Mouse (Mus musculus): ENCODE results near the gene Slc22a5.
"Not testable (repeated sequence)": the region's sequence is repeated elsewhere in the genome, so short reads cannot be mapped to it uniquely, and the experiment has no call there.

Slc22a5 gene

GRCm38 (mm10) chr11:53891505-53892451, at the start of gene Slc22a5:
Gene Slc22a5, minus strand, starts transcription at chr11:53891660.
- peak; percentile 97 for DNase-seq (ENCODE audit: low spot score)

- DNase-seq (ENCODE audit: low spot score), result not testable (repeated sequence)
Measured at GRCm38 (mm10) chr11:53931944-53932318, 40.5 kb upstream of the Slc22a5 start.

GRCm38 (mm10) chr11:53931091-53931943, 39.9 kb upstream of the Slc22a5 start:
- peak; percentile 15 for DNase-seq (ENCODE audit: low spot score)

DNA sequence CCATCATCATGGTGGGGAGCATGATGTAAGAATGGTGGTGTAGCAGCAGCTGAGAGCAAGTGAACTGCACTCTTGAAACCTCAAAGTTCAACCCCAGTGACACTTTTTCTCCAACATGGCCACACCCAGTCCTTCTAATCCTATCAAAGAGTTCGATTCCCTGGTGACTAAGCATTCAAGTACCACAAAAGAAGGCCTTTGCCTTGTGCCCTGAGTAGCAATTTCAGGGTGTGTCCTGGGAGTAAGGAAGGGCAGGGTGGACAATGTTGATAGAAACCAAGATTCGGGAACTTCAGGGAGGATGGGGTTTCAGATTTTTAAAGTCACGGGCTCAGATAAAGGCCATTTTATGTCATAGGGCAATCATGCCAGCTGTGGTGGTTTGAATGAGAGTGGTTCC, 38.3 kb upstream of the Slc22a5 start:
- no peak for DNase-seq (ENCODE audit: low spot score)

DNA sequence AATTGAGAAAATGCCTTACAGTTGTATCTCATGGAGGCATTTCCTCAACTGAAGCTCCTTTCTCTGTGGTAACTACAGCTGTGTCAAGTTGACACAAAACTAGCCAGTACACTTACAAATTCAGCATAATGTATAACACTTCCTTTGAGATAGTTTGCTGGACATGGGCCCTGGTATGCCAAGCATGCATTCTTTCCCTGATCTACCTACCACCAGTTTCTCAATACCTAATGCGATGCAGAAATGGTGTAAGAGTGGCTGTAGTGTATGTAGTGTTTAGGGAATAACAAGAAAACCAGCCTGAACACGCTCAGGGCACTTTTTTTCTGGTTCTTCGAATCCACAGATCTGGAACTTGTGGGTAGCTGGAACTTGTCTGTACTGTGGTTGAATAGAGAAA, 37.1 kb upstream of the Slc22a5 start:
- no peak for DNase-seq (ENCODE audit: low spot score)

DNA sequence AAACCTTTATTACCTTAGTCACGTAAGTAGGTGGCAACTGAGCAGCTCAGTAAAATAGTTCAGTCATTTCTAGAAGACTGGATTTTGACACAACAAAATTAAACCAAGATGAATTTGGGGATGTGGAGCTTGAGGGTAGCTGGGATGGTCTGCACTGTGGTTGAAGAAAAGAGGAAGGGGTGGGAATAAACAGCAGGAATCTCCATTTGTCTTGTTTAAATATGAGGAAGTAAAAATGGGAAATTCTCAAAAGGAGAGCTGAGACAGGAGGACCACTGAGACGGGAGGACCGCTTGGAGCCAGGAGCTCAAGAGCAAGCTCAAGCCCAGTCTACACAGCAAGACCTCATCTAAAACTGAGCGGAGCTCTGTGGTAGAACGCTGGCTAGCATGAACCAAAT, 34.8 kb upstream of the Slc22a5 start:
- DNase-seq (ENCODE audit: low spot score), result no peak

GRCm38 (mm10) chr11:53918851-53919250, 27.4 kb upstream of the Slc22a5 start:
- no peak for DNase-seq (ENCODE audit: low spot score)

DNA sequence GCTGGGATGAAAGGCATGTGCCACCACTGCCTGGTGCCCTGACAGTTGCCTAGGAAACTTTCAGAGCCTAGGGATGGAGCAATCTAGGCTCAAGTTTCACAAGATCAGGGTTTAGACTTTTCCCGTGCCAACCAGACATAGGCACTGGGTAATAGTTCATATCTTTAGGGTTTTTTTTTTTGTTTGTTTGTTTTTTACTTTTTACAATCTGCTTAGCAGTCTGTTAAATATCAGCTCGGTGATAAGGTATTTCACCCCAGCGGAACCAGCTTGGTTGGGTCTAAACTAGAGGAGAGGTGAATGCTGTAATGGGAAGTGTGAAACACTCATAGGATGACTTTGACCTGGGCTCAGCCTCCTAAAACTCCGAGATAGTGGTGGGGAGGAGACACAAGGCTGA, 19.6 kb upstream of the Slc22a5 start:
- DNase-seq (ENCODE audit: low spot score), result no peak

DNA sequence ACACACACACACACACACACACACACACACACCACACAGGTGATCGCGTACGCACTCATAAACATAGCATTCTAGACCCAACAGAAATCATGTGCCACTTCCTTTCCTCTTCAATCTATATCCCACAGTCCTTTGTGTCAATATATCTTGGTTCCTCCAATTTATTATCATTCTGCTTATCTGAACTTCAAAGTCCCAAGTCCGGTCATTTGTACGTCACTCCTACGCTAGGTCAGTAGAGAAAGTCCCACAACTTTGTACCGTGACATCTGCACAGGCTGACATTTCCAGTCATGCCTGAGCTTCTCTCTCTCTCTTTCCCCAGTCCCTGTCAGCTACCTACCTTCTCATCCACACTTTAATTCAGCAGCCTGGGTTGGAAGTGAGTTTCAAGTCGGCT, 17.2 kb upstream of the Slc22a5 start:
- DNase-seq (ENCODE audit: low spot score), result no peak

DNA sequence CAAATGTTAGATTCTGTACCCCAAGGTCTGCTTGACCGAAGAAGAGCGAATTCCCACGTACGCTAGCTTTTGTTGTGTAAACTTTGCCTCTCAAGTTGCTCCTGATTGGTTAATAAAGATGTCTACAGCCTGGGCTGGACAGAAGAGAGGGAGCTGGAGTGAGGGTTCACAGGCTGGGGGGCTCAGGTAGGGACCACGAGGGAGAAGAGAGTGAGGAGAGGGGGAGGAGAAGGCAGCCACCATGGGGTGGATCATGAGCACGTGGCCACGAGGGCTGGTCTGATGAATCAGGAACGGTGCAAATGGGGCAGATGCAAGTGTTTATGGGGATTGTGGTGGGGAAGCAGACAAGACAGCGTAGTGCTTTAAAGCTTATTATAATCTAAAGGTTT, 13.1 kb upstream of the Slc22a5 start:
- no peak for DNase-seq (ENCODE audit: low spot score)

DNA sequence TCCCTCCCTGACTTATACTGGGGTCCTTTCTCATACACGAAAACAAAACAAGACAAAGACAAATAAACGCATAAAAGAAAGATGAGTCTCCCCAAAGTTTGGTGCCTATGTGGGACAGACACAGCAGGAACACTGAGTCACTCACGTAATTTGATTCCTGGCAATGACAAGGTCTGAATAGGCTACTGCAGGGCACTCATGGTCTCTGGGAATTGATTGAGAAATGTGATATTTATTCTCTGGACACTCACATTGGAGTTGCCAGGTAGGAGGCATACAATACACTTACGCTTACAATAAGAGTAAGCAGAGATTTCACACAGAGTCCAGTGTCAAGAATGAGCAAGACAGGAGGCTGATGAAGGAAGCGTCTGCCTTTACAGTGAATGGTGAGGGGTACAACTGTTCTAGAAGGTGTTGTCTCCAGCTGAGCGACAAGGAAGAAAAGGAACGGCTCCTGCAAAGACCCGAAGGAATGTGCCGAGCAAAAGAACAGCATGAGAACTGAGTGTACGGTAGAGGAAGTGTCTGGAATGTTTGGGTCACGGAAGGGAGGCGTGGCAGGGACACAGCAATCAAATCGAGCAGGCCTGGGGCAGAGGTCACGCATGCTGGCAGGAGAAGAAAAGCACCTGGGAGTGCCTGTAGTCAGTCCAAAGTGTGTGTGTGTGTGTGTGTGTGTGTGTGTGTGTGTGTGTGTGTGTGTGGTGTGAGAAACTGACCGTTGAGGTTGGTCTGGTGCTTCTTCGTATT, 12.5 kb upstream of the Slc22a5 start:
- DNase-seq (ENCODE audit: low spot score), result no peak

DNA sequence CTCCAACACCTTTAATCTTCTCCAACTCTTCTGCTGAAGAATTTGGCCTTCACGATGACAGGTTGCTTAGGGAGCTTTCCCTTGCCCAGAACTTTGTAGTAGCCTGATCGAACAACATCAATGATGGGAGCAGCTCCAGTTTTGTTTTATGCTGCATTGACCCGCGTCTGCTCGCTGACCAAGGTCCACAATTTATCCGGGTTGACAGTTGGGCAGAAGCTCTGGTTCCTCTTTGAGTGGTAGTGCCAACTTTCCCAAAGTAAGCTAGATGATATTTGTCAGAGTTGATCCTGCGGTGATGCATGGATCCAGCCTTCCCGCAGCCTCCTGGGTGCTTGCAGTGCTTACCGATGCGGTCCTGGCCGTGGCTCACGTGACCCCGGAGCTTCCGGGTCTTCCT, 11.3 kb upstream of the Slc22a5 start:
- no peak for DNase-seq (ENCODE audit: low spot score)

DNA sequence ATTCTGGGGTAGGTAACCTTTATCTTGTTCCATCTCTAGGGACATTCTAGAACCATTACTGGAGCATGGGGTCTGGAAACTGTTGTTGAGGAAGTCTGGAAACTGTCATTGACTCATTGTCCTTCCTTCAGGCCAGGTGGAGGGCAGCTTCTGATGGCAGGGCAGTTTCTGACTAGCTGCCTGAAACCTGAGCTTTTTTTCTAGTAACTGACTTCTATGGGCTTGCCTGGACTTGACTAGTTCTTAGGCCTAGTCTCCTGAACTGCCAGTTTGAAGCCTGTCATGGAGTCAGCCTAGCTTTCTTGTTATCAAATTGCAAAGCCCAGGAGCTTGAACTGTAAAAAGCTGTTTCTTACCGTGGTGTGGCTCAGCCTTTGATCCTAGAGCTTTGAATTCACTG, 9.5 kb upstream of the Slc22a5 start:
- no peak for DNase-seq (ENCODE audit: low spot score)

DNA sequence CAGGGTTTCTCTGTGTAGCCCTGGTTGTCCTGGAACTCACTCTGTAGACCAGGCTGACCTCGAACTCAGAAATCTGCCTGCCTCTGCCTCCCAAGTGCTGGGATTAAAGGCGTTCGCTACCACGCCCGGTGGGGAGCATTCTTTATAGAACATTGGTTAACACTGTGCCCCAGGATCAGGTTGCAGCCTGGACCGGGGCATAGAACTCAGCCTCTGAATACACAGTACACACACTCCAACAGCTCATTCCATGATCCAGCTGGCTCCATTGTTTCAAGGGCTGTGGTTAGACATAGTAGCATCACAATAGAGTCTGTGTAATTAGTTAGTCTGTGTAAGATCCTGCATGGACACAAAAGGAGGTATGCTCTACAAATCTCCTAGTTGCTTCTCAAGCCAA, 8.5 kb upstream of the Slc22a5 start:
- DNase-seq (ENCODE audit: low spot score), result no peak

- DNase-seq (ENCODE audit: low spot score), result no peak
Measured at GRCm38 (mm10) chr11:53899004-53899403, 7.5 kb upstream of the Slc22a5 start.

DNA sequence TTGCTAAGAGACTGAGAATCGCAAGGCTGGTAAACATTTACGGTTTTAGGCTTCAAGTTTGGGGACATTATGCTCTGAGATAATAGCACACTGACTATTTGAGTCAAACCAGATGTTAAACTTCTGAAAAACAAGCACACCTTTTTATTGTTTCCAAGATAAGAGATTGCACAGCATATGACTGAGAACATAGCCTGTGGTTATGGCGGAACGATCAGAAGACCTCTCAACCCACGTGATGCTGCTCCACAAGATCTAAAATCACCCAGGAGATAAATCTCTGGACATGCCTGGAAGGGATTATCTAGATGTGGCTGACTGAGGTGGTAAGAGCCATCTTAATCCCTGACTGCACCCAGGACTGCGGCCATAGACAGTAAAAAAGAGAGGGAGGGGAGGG, 5.5 kb upstream of the Slc22a5 start:
- DNase-seq (ENCODE audit: low spot score), result no peak

- no peak for DNase-seq (ENCODE audit: low spot score)
Measured at GRCm38 (mm10) chr11:53893451-53893850, 2.0 kb upstream of the Slc22a5 start.

DNA sequence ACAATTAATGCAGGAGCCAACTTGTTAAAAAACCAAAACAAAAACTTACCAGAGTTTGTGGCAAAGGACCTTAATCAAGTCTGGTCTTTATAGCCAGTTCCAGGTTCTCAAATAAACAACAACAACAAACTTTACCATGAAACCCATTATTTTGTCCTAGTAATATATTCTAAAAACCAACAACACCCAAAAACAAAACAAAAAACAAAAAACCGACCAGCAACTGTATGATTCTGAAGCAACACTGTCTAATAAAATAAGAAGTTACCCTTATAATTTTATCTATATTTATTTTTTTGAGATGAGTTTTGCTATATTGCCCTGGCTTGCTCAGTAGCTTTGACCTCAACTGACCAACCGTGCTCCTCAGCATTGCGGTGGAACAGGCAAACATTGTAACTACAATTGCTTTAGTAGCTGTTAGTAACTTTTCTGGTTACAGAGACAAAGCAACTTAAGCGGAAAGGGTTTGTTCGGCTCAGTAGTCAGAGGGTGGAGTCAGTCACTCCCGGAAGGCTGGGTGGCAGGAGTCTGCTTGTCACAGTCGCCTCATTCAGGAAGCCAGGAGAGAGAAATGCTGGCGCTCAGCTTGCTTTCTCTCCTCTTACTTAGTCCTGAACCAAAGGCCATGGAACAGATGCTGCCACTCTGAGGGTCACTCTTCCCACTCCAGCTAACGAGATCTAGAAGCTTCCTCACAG, 1.4 kb upstream of the Slc22a5 start:
- DNase-seq (ENCODE audit: low spot score), result peak; percentile 46

DNA sequence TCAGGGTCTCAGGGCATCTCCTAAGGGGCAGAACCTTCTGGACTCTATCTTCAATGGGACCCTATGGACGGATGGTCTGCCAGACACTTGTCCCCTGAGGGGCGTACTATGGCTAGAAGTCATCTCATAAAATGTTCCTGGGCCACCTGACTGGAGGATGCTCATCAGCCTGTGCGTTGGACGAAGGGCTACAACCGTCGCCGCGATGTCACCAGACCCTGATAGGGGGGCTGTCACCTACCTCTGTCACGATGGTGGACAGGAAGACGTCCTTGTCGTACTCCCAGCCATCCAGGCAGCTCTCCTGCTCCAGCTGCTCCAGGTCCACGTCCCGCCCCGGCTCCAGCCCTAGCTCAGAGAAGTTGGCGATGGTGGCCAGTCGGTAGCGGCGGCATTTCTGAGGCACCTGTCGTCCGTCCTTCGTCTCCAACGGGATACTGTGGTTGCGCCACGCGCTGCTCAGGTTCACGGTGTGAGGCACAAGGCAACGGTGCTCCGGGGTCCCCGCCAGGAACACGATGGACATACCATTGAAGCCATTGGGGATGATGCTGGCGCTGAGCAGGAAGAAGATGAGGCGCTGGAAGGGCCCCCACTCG, 455 bp downstream of the Slc22a5 start:
- no peak for DNase-seq (ENCODE audit: low spot score)

DNA sequence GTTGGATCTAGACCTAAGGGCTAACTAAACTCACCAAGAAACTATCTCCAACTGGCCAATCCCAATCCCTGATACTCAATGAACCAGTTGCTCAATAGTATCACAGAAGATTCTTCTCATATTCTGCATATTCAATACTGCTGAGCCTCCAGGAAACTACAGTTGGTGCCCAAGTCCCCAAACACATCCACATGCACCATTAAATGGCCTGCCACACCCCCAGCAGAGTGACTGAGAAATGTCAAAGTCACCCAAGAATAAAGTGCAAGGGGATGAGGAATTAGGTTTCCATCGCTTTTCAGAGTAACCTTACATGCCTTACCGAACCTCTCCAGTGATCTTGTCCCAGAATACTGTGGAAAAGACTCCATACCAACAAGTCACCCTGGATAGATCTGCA, 1.2 kb downstream of the Slc22a5 start:
- DNase-seq (ENCODE audit: low spot score), result no peak

- DNase-seq (ENCODE audit: low spot score), result no peak
Measured at GRCm38 (mm10) chr11:53889091-53889645, 2.3 kb downstream of the Slc22a5 start.

All from spleen, adult 12 weeks (tissue).